Mouse (Mus musculus) CD4-positive naive resting alpha-beta T cell, adult 76 days (primary cell): ENCODE data around the gene 1700013H16Rik. TPM values are rescaled to one million over a fixed set of nuclear protein-coding genes. Genes with fewer than 3 reads are reported as not detected.

ENCODE experiments used
- total RNA-seq: library from RNA; stranded (reverse); gene quantifications from one replicate; pipeline ENCODE4 v1.2.4, GENCODE M21; 2023

The 1700013H16Rik gene
- not detected for total RNA-seq

DNA sequence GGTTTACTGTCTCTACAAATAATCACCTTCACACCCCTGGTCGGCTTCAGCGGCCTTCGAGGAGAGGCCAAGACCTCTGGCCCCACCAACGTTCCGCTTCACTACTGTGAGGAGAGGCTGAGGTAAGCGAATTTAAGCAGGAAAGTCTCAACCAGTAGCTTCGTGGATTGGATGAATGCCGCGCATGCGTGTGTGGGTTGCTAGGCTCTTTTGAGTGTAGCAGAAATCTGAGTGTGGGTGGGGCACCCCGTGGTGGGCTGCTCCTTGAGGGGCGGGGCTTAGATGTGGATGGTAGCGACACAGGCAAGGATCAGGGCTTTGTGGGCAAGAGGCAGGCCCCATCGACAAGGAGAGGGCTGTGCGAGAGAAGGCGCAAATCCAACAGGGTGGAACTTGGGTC lies at the start of gene 1700013H16Rik:
TSS of gene 1700013H16Rik (minus strand) at position 96 of the 400 bp plus-strand sequence.

DNA sequence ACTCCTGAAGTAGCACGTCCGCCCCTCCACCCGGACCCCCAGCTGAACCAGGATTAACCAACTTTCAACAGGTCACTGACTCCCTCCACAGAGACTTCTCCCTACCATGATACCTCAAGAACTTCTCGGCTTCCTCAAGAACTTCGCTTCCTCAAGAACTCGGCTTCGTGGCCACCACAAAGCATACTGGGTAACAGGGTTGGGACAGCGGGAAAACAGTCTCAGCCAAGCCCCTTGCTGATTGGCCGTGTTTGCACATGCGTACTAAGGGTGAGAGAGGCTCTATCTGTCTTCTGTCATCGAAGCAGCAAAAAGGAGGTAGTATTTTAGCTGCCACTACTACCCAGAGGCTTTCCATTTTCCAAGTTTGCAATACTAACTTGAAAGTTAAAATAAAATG lies 39.9 kb upstream of the 1700013H16Rik start, which contains the start of gene Xlr:
TSS of gene Xlr (minus strand) at position 188 of the 400 bp plus-strand sequence.

DNA sequence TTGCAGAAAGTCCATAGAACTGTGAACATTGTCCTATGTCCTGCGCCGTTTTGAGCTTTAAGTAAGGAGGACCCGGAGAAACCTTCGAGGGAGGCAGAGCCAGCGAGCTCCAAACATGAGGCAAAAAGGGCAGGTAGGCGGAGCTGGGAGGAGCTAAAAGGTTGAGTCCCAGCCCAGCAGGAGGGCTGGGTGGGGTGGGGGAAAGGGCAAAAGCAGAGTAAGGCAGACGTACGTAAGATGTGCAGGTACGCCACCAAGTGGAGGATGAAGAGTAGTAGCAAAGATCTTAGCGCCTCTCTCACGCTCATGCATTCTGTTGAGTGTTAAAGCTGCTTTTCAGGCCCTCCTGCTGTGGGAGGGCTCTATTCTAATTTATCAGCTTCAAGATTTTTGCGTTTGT lies 18.6 kb upstream of the 1700013H16Rik start, which contains the start of gene Zfp36l3:
TSS of gene Zfp36l3 (minus strand) at position 119 of the 400 bp plus-strand sequence.

GRCm38 (mm10) chrX:53724596-53724995 lies 33.0 kb downstream of the 1700013H16Rik start, which contains the start of gene 4930502E18Rik:
Gene 4930502E18Rik, plus strand, starts transcription at chrX:53724826.

Other genes with a start within 250 kb of the 1700013H16Rik start
- 5.9 TPM for gene Rtl8c, start 149.8 kb downstream of the 1700013H16Rik start, total RNA-seq
- not detected for gene Gm14597, start 148.9 kb downstream of the 1700013H16Rik start, total RNA-seq
- gene Rtl8a, start 114.1 kb downstream of the 1700013H16Rik start, total RNA-seq, result 14.1 TPM
- 18.0 TPM for gene Rtl8b, start 87.4 kb downstream of the 1700013H16Rik start, total RNA-seq
- gene 4930502E18Rik, start 33.0 kb downstream of the 1700013H16Rik start, total RNA-seq, result not detected
- not detected for gene Zfp36l3, start 18.6 kb upstream of the 1700013H16Rik start, total RNA-seq
- gene Xlr, start 39.9 kb upstream of the 1700013H16Rik start, total RNA-seq, result 1.2 TPM